Mouse (Mus musculus) ZHBTc4 (cell line): ENCODE measurements around the gene Gm5849.
"Not testable (repeated sequence)": the region's sequence is repeated elsewhere in the genome, so short reads cannot be mapped to it uniquely, and the experiment has no call there.

Experiments
- DNase-seq: peaks from one replicate; pipeline ENCODE4 v3.0.0-alpha.2; 2011; ENCODE audit warnings: low read depth, low spot score

Gene Gm5849

GRCm38 (mm10) chr3:90777776-90778175 is at the start of gene Gm5849:
Gene Gm5849 (minus strand): TSS chr3:90777876.
- DNase-seq: not testable (repeated sequence)

GRCm38 (mm10) chr3:90749658-90750057 is 28.0 kb downstream of the Gm5849 start:
- no peak for DNase-seq

- DNase-seq: no peak
These were observed 51.1 kb downstream of the Gm5849 start, which contains the start of gene Pglyrp4 for GRCm38 (mm10) chr3:90726606-90727005. Gene Pglyrp4 (plus strand): TSS chr3:90726906.
